Mouse (Mus musculus): Measurements from ENCODE around the gene Spon1.

Gene Spon1

GRCm38 (mm10) chr7:113791991-113792390 lies 26.2 kb downstream of the Spon1 start:
- no peak for DNase-seq

- DNase-seq, result no peak
These were observed 27.1 kb downstream of the Spon1 start for GRCm38 (mm10) chr7:113792871-113793270.

GRCm38 (mm10) chr7:113795209-113795608 lies 29.4 kb downstream of the Spon1 start:
- DNase-seq, result no peak

GRCm38 (mm10) chr7:113797134-113797533 lies 31.3 kb downstream of the Spon1 start:
- DNase-seq, result no peak

- no peak for DNase-seq
These were observed 32.9 kb downstream of the Spon1 start for GRCm38 (mm10) chr7:113798605-113799255.

GRCm38 (mm10) chr7:113809781-113810180 lies 44.0 kb downstream of the Spon1 start:
- no peak for DNase-seq

GRCm38 (mm10) chr7:113811376-113812158 lies 45.8 kb downstream of the Spon1 start:
- no peak for DNase-seq

GRCm38 (mm10) chr7:113814101-113814779 lies 48.4 kb downstream of the Spon1 start:
- no peak for DNase-seq

GRCm38 (mm10) chr7:113815726-113816125 lies 49.9 kb downstream of the Spon1 start:
- DNase-seq, result peak; percentile 54

- DNase-seq, result no peak
These were observed 51.1 kb downstream of the Spon1 start for GRCm38 (mm10) chr7:113816827-113817334.

GRCm38 (mm10) chr7:113818116-113818515 lies 52.3 kb downstream of the Spon1 start:
- DNase-seq, result no peak

- peak; percentile 59 for DNase-seq
These were observed 54.4 kb downstream of the Spon1 start for GRCm38 (mm10) chr7:113820213-113820612.

GRCm38 (mm10) chr7:113823026-113823425 lies 57.2 kb downstream of the Spon1 start:
- no peak for DNase-seq

- DNase-seq, result peak; percentile 66
These were observed 58.9 kb downstream of the Spon1 start for GRCm38 (mm10) chr7:113824651-113825050.

GRCm38 (mm10) chr7:113825498-113826205 lies 59.9 kb downstream of the Spon1 start:
- no peak for DNase-seq

- no peak for DNase-seq
These were observed 60.7 kb downstream of the Spon1 start for GRCm38 (mm10) chr7:113826510-113826909.

GRCm38 (mm10) chr7:113828122-113828571 lies 62.3 kb downstream of the Spon1 start:
- no peak for DNase-seq

- DNase-seq, result no peak
These were observed 62.8 kb downstream of the Spon1 start for GRCm38 (mm10) chr7:113828576-113828975.

GRCm38 (mm10) chr7:113837151-113837550 lies 71.4 kb downstream of the Spon1 start:
- no peak for DNase-seq

- DNase-seq, result peak; percentile 36
These were observed 73.6 kb downstream of the Spon1 start for GRCm38 (mm10) chr7:113839431-113839830.

- no peak for DNase-seq
These were observed 75.7 kb downstream of the Spon1 start for GRCm38 (mm10) chr7:113841521-113841920.

GRCm38 (mm10) chr7:113843150-113843549 lies 77.4 kb downstream of the Spon1 start:
- no peak for DNase-seq

GRCm38 (mm10) chr7:113845191-113845590 lies 79.4 kb downstream of the Spon1 start:
- DNase-seq, result no peak

Data from cerebellum, adult 11-12 months (tissue).